Mouse (Mus musculus) lung, adult 2 months (tissue): ENCODE measurements around the gene Dtd1. TPM values are rescaled to one million over a fixed set of nuclear protein-coding genes. Genes with fewer than 3 reads are reported as not detected.

Source experiments
- DNase-seq: peaks from one replicate; pipeline ENCODE4 v3.0.0; 2022
- H3K4me1 ChIP-seq: fragments of 200-500 bp; 2 replicates; pipeline ENCODE4 v1.6.1; 2011; ENCODE audit warnings: low read length; ENCODE audit not compliant: control insufficient read depth, insufficient read depth
- H3K4me3 ChIP-seq: fragments of 200-500 bp; replicated peaks from 2 replicates; pipeline ENCODE3; 2011; ENCODE audit warnings: low read depth, mild to moderate bottlenecking, control low read depth, low read length; ENCODE audit errors: extremely low read depth
- CTCF ChIP-seq: fragments of 200-500 bp; IDR thresholded peaks from 2 replicates; pipeline ENCODE4 v1.5.1; 2011; ENCODE audit warnings: mild to moderate bottlenecking, low read length, control low read depth; ENCODE audit not compliant: insufficient read depth
- POLR2A ChIP-seq: fragments of 200-500 bp; IDR thresholded peaks from 2 replicates; pipeline ENCODE4 v1.6.1; 2011; ENCODE audit warnings: low read depth, mild to moderate bottlenecking, control low read depth, low read length, borderline replicate concordance; ENCODE audit errors: extremely low read depth
- WGBS: fragments of 180-500 bp; shearing (Covaris S2); methylation state at CpG from one replicate; pipeline ENCODE4 v1.1.7; 2018; 5-methylcytosine and 5-hydroxymethylcytosine counted together
- polyA plus RNA-seq: library from polyadenylated mRNA; depleted of rRNA; stranded (reverse); fragments of >200 nt; gene quantifications from 2 replicates; pipeline ENCODE4 v1.2.3, GENCODE M21; 2012; rRNA removed

The Dtd1 gene
- polyA plus RNA-seq, 1 experiment, result 12.4 TPM

DNA sequence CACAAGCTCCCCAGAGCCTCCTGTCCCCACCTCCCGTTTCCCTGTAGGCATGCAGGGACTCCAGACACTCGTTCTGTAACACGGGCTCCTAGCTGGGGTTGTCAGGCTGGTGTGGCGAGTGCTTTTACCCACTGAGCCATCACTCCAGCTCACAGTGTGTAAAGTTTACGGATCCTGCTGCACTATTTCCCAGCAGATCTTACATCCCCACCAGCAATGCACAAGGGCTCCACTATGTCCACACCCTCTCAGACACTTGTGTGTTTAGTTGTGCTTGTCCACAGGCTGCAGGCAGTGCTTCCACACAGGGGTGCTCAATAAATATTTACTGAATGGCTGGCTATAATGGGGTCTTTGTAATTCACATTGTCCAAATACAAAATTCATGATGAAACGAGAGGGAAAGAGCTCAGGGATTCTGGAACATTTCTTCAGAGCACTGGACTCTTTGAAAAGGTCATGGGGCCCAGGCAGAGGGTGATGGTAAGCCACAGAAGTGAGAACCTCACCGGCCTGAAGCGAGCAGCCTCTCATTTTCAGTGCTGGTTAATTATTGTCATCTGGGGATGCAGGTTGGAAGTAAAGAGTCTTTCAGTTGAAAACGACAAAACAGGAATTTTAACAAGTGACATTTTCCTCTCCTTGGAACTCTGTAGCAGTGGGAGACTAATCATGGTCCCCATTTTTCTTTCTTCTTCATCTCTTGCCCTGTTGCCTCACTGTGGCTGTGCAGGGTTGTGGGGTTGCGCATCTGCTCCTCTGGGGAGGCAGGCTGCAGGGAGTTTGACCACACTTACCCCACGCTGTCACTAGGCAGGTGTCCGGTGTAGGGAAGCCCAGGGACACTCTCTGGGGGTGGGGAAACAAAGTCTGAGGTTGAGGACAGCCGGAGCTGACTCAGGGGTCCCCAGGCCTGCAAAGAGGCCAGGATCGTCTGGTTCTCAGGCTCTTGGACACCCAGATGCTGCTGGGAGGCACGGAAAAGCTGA lies 208.4 kb downstream of the Dtd1 start:
- no peak for DNase-seq
- 55% methylated on average over 15 of the region's 15 CpGs for WGBS

More for the DNA sequence above, 208.4 kb downstream of the Dtd1 start:
- Histone ChIP-seq H3K4me3 (no peak overlapping the region), H3K4me1 (no peaks in the 10 kb centered on the region)
- TF ChIP-seq POLR2A, result no peak
- no peak for TF ChIP-seq CTCF

Other genes with a start within 250 kb of the Dtd1 start
- 22.0 and 28.6 TPM in 2 replicates for gene Kat14, start 230.9 kb upstream of the Dtd1 start, polyA plus RNA-seq
- not detected in 2 replicates for gene Pet117, start 230.9 kb upstream of the Dtd1 start, polyA plus RNA-seq
- 1.3 and 2.1 TPM in 2 replicates for gene Dzank1, start 72.5 kb upstream of the Dtd1 start, polyA plus RNA-seq
- 4.5 and 8.5 TPM in 2 replicates for gene Polr3f, start 72.2 kb upstream of the Dtd1 start, polyA plus RNA-seq
- 11.9 and 15.4 TPM in 2 replicates for gene Rbbp9, start 49.0 kb upstream of the Dtd1 start, polyA plus RNA-seq
- 37.7 and 51.0 TPM in 2 replicates for gene Sec23b, start 43.7 kb upstream of the Dtd1 start, polyA plus RNA-seq
- gene Smim26, start 5.8 kb upstream of the Dtd1 start, polyA plus RNA-seq, result 3.3 and 4.5 TPM in 2 replicates
- gene Scp2d1, start 223.8 kb downstream of the Dtd1 start, polyA plus RNA-seq, result not detected in 2 replicates